Mouse (Mus musculus): ENCODE measurements at regions not wholly inside any gene's neighbourhood (a gene's known extent, or its start where the extent isn't known, plus 50 kb on each side); places are given as distances from the start of the nearest gene placed in this dataset.

DNA sequence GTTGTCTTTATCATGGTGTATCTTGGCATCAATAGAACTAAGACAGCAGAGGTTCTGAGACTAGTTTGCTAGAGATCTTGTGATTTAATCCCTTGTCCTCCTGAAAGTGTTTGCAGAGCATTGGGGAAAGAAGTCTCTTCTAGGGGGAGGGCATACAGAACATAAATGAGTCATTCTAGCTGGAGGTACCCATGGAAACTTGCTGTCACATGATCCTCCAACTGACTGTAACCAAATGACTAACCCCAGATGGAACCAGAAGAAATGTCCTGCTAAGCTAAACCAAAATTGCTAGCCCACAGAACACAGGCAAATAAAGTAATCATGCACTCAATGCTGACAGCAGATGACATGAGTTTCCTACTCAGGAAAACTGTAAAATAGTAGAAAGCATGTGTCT is 323.2 kb upstream of the Tmc3 start:
- no peak for TF ChIP-seq CTCF (IDR thresholded peaks at IDR 0.05; ENCODE audit: control insufficient read depth, insufficient read depth, low read length)
- TF ChIP-seq POLR2A (IDR thresholded peaks at IDR 0.05; ENCODE audit: borderline replicate concordance, control insufficient read depth, low read depth, low read length): no peak

All from bone marrow, adult 2 months (tissue).